Mouse (Mus musculus): ENCODE results near the gene Gas2l3.

GRCm38 (mm10) chr10:89489459-89489858 is 45.7 kb upstream of the Gas2l3 start:
- no peak for TF ChIP-seq CTCF (IDR thresholded peaks at IDR 0.05)
- TF ChIP-seq POLR2A (IDR thresholded peaks at IDR 0.05; ENCODE audit: insufficient read depth, low read depth, low read length) = no peak
- TF ChIP-seq EP300 (IDR thresholded peaks at IDR 0.05; ENCODE audit: insufficient read depth, low read depth, low read length) = no peak

All from heart, adult 2 months (tissue).